Mouse (Mus musculus) limb, embryonic 14.5 days (tissue): Measurements from ENCODE around the gene Prdx1. TPM values are rescaled to one million over a fixed set of nuclear protein-coding genes. Genes with fewer than 3 reads are reported as not detected.

ENCODE experiments used
- ATAC-seq: fragments of 200-750 bp; cut with Nextera tagmentation; 2 replicates; pipeline ENCODE4 v1.8.0; 2017; ENCODE audit warnings: low read depth, moderate number of reproducible peaks, moderate TSS enrichment; ENCODE audit not compliant: low FRiP score
- DNase-seq: peaks from one replicate; pipeline ENCODE4 v3.0.0-alpha.2; 2015; ENCODE audit warnings: low spot score
- H3K27ac ChIP-seq: fragments of 300-500 bp; sonication (generic); replicated peaks from 2 replicates; pipeline ENCODE4 v1.5.1; 2014; ENCODE audit warnings: low read depth, mild to moderate bottlenecking, low read length, moderate library complexity, mixed read lengths
- H3K27me3 ChIP-seq: fragments of 300-500 bp; sonication (generic); 2 replicates; pipeline ENCODE4 v1.6.1; 2014; ENCODE audit warnings: low read length, mixed read lengths; ENCODE audit not compliant: control insufficient read depth, insufficient read depth
- H3K36me3 ChIP-seq: fragments of 300-500 bp; sonication (generic); 2 replicates; pipeline ENCODE4 v1.6.1; 2014; ENCODE audit warnings: mild to moderate bottlenecking, low read length, moderate library complexity, mixed read lengths; ENCODE audit not compliant: control insufficient read depth, insufficient read depth
- H3K4me1 ChIP-seq: fragments of 300-500 bp; sonication (generic); 2 replicates; pipeline ENCODE4 v1.6.1; 2014; ENCODE audit warnings: antibody characterized with exemption, low read length, mixed read lengths; ENCODE audit not compliant: control insufficient read depth, insufficient read depth
- H3K4me2 ChIP-seq: fragments of 300-500 bp; sonication (generic); replicated peaks from 2 replicates; pipeline ENCODE4 v1.6.1; 2014; ENCODE audit warnings: low read depth, mild to moderate bottlenecking, low read length, moderate library complexity; ENCODE audit not compliant: severe bottlenecking
- H3K4me3 ChIP-seq: fragments of 300-500 bp; sonication (generic); replicated peaks from 2 replicates; pipeline ENCODE4 v1.5.1; 2014; ENCODE audit warnings: low read length
- H3K9ac ChIP-seq: fragments of 300-500 bp; sonication (generic); 2 replicates; pipeline ENCODE4 v1.6.1; 2014; ENCODE audit warnings: mild to moderate bottlenecking, low read depth, low read length, moderate library complexity; ENCODE audit not compliant: severe bottlenecking
- H3K9me3 ChIP-seq: fragments of 300-500 bp; sonication (generic); 2 replicates; pipeline ENCODE4 v1.6.1; 2016; ENCODE audit warnings: low read length; ENCODE audit not compliant: control insufficient read depth
- POLR2A ChIP-seq: fragments of 200-500 bp; IDR thresholded peaks from 2 replicates; pipeline ENCODE4 v1.8.0; 2012; ENCODE audit warnings: inconsistent platforms, mild to moderate bottlenecking, moderate library complexity, borderline replicate concordance; ENCODE audit not compliant: insufficient read depth, insufficient read length; ENCODE audit errors: extremely low read depth
- WGBS: fragments of 180-500 bp; shearing (Covaris S2); extraction: QIAGEN DNeasy Blood & Tissue Kit; methylation state at CpG from one replicate; pipeline ENCODE4 v1.1.7; 2014; 5-methylcytosine and 5-hydroxymethylcytosine counted together
- polyA plus RNA-seq, 2 experiments: library from polyadenylated mRNA; depleted of rRNA in 1 of 2; stranded (reverse) in 1 of 2; unstranded in 1 of 2; fragments of >200 nt; fragmentation: Nextera tagmentation in 1 of 2; extraction: Ambion mirVana in 1 of 2; gene quantifications; 2 replicates each; pipeline versions ENCODE4 v1.2.1 to v1.2.3; 2012 to 2014

Gene Prdx1
- polyA plus RNA-seq, 2 experiments, result 418 to 1,088 TPM

DNA sequence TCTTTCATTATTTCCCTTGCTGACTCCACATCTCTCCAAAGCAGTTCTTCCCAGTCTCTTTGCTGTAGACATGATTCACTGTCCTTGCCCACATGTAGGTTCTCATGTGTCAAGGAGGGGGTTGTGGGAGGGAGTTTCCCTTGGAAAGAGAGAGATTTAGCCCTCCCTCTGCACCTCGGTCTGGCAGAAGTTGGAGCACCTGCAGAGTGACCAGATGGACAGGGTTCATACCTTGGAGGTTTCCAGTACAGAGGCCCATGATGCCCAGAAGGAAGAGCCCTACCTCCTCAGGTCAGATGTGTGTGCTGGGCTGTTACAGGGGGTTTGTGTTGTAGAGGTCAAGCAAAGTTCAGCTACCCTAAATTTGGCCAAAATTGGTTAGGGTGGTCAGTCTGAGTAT is 27.2 kb downstream of the Prdx1 start:
- H3K4me1 ChIP-seq, result peaks cover 3% of the 10 kb centered on the region; the same call in 1 of the 2 replicates
- 73% methylated on average over 1 of the region's 1 CpGs for WGBS
- ATAC-seq (no peak), DNase-seq (no peak)
- H3K27me3 ChIP-seq, result no peaks in the 10 kb centered on the region
- H3K36me3 ChIP-seq, result no peaks in the 10 kb centered on the region; the same call in 1 of the 2 replicates
- no peak for TF ChIP-seq POLR2A
- no peak overlapping the region for H3K27ac ChIP-seq
- no peak overlapping the region for H3K9ac ChIP-seq
- H3K4me3 ChIP-seq, result no peak overlapping the region
- no peak overlapping the region for H3K4me2 ChIP-seq
- H3K9me3 ChIP-seq, result no peaks in the 10 kb centered on the region

GRCm38 (mm10) chr4:116719396-116719795 is 34.1 kb downstream of the Prdx1 start:
- Histone ChIP-seq H3K9ac (no peak overlapping the region), H3K27me3 (no peaks in the 10 kb centered on the region), H3K36me3 (no peaks in the 10 kb centered on the region), H3K4me3 (no peak overlapping the region), H3K9me3 (no peaks in the 10 kb centered on the region), H3K4me1 (peaks cover 8% of the 10 kb centered on the region), H3K4me2 (no peak overlapping the region), H3K27ac (no peak overlapping the region)
- WGBS, result 14% methylated on average over 3 of the region's 3 CpGs
- DNase-seq (peak; percentile 92), ATAC-seq (peak; percentile 27; the same call in 1 of the 2 replicates)
- no peak for TF ChIP-seq POLR2A

GRCm38 (mm10) chr4:116720343-116721097 is 35.2 kb downstream of the Prdx1 start, which contains the start of gene Tesk2:
Gene Tesk2 (plus strand): TSS chr4:116720948.
- peak; percentile 99 for DNase-seq
- H3K27ac ChIP-seq, result peak within 1 kb of the TSS; percentile 66
- no peaks in the 10 kb centered on the region for H3K9me3 ChIP-seq
- peaks cover 8% of the 10 kb centered on the region for H3K4me1 ChIP-seq
- H3K36me3 ChIP-seq, result no peaks in the 10 kb centered on the region
- H3K27me3 ChIP-seq, result no peaks in the 10 kb centered on the region
- H3K9ac ChIP-seq, result peak within 1 kb of the TSS; percentile 68
- peak within 1 kb of the TSS; percentile 64 for H3K4me3 ChIP-seq
- peak; percentile 57; the same call in 1 of the 2 replicates for TF ChIP-seq POLR2A
- ATAC-seq, result peak; percentile 98
- WGBS, result under 1% methylated on average over 32 of the region's 34 CpGs
- peak within 1 kb of the TSS; percentile 65 for H3K4me2 ChIP-seq

DNA sequence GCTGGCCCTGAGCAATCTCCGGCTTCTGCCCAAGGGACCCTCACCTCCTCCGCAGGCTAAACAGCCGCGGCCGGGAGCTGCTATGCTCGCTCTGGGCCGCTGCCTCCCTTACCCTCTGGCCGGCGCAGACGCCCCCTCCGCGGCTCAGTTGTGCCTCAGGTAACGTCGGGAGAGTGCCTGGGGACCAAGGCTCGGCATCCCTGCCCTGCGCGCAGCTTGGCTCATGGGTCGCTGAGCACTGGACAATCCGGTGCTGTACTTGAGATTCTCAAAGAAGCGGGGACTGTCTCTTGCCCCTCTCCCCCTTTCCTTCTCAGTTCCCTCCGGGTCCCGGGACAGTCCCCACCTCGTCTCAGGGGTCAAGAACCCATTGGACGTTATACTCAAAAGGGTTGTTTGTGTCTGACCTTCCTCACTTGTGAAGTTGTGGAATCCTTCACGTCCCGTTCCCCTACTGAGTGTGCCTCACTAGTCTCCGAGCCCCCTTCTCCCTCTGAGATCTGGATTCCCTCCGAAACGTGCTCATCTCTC is 35.8 kb downstream of the Prdx1 start:
- ATAC-seq, result no peak

GRCm38 (mm10) chr4:116722230-116722629 is 36.9 kb downstream of the Prdx1 start:
- H3K9me3 ChIP-seq, result no peaks in the 10 kb centered on the region
- ATAC-seq (no peak), DNase-seq (no peak)
- peak overlapping the region; percentile 65 for H3K4me2 ChIP-seq
- no peak overlapping the region for H3K27ac ChIP-seq
- no peak for TF ChIP-seq POLR2A
- H3K27me3 ChIP-seq, result no peaks in the 10 kb centered on the region
- peak overlapping the region; percentile 64 for H3K4me3 ChIP-seq
- H3K4me1 ChIP-seq, result peaks cover 8% of the 10 kb centered on the region
- no peaks in the 10 kb centered on the region for H3K36me3 ChIP-seq
- 40% methylated on average over 7 of the region's 7 CpGs for WGBS
- no peak overlapping the region for H3K9ac ChIP-seq

More for the DNA sequence above, 35.8 kb downstream of the Prdx1 start:
- TF ChIP-seq POLR2A, result no peak
- peak overlapping the region; percentile 66 for H3K27ac ChIP-seq
- H3K4me1 ChIP-seq, result peaks cover 8% of the 10 kb centered on the region
- no peaks in the 10 kb centered on the region for H3K36me3 ChIP-seq
- H3K4me2 ChIP-seq, result peak overlapping the region; percentile 65
- H3K4me3 ChIP-seq, result peak overlapping the region; percentile 64
- 3% methylated on average over 29 of the region's 29 CpGs for WGBS
- peak overlapping the region; percentile 68 for H3K9ac ChIP-seq
- DNase-seq, result no peak
- H3K9me3 ChIP-seq, result no peaks in the 10 kb centered on the region
- no peaks in the 10 kb centered on the region for H3K27me3 ChIP-seq
